Comparison of ENCODE assay signal across 35 mouse cellular contexts in genomic region chr10:108310195-108310594, GRCm38 (mm10).
"Had no signal": no experiment of that assay in that cellular context is flagged by ENCODE, and none has a peak within 500 bp of the region (broad histone marks: within the 10 kb centered on the region; RNA-seq: fewer than 3 reads in every experiment).

No protein-coding gene starts in this region.

- H3K4me1 ChIP-seq: heart, embryonic 12.5 days; heart, embryonic 13.5 days; heart, embryonic 15.5 days; hindbrain, embryonic 10.5 days; hindbrain, embryonic 12.5 days; hindbrain, embryonic 13.5 days; hindbrain, embryonic 15.5 days; intestine, embryonic 15.5 days had no signal

- H3K4me3 ChIP-seq: heart, embryonic 12.5 days; heart, embryonic 13.5 days; heart, embryonic 15.5 days; hindbrain, embryonic 10.5 days; hindbrain, embryonic 12.5 days; hindbrain, embryonic 13.5 days; hindbrain, embryonic 15.5 days; intestine, embryonic 15.5 days; kidney, embryonic 15.5 days; layer of hippocampus, adult 2 months; left cerebral cortex, adult 2 months had no signal

- ATAC-seq: hindbrain, embryonic 16.5 days; hindbrain, postnatal 0 days; inflammation-experienced regulatory T-cells, adult 6 months; intestine, embryonic 15.5 days; intestine, embryonic 16.5 days; intestine, postnatal 0 days had no signal

- H3K27ac ChIP-seq: heart, embryonic 13.5 days; heart, embryonic 15.5 days; hindbrain, embryonic 10.5 days; hindbrain, embryonic 12.5 days; hindbrain, embryonic 13.5 days; hindbrain, embryonic 14.5 days; hindbrain, embryonic 15.5 days; hindbrain, postnatal 0 days; intestine, embryonic 15.5 days; kidney, embryonic 15.5 days; kidney, postnatal 0 days; layer of hippocampus, adult 2 months; left cerebral cortex, adult 2 months had no signal

- H3K9me3 ChIP-seq: heart, embryonic 12.5 days; heart, embryonic 13.5 days; heart, embryonic 15.5 days; hindbrain, embryonic 10.5 days; hindbrain, embryonic 12.5 days; hindbrain, embryonic 13.5 days; hindbrain, embryonic 15.5 days; intestine, embryonic 15.5 days; kidney, embryonic 15.5 days had no signal

- H3K27me3 ChIP-seq: heart, embryonic 12.5 days; heart, embryonic 13.5 days; heart, embryonic 15.5 days; hindbrain, embryonic 12.5 days; hindbrain, embryonic 13.5 days; hindbrain, embryonic 15.5 days; intestine, embryonic 15.5 days; kidney, embryonic 15.5 days had no signal

- DNase-seq: heart, postnatal 10 days; heart, postnatal 14 days; heart, postnatal 36 days; heart, postnatal 4 days; kidney, adult 11 months; kidney, adult 18-20 months; kidney, adult 2 months; kidney, adult 8-10 months; kidney, adult 9 months; kidney, postnatal 10 days; kidney, postnatal 14 days; kidney, postnatal 25 days; kidney, postnatal 36 days; kidney, postnatal 4 days; layer of hippocampus, adult 9-11 months; layer of hippocampus, postnatal 36 days had no signal

- H3K4me2 ChIP-seq: heart, embryonic 11.5 days; heart, embryonic 12.5 days; heart, embryonic 13.5 days; heart, embryonic 15.5 days; hindbrain, embryonic 12.5 days; hindbrain, embryonic 13.5 days; hindbrain, embryonic 14.5 days; hindbrain, embryonic 15.5 days; intestine, embryonic 15.5 days; kidney, embryonic 15.5 days had no signal

- H3K9ac ChIP-seq: heart, embryonic 12.5 days; heart, embryonic 13.5 days; heart, embryonic 15.5 days; hindbrain, embryonic 12.5 days; hindbrain, embryonic 13.5 days; hindbrain, embryonic 14.5 days; hindbrain, embryonic 15.5 days; intestine, embryonic 15.5 days; kidney, embryonic 15.5 days had no signal

- H3K36me3 ChIP-seq: heart, embryonic 12.5 days; heart, embryonic 13.5 days; heart, embryonic 15.5 days; hindbrain, embryonic 10.5 days; hindbrain, embryonic 12.5 days; hindbrain, embryonic 13.5 days; hindbrain, embryonic 15.5 days; intestine, embryonic 15.5 days; kidney, embryonic 15.5 days had no signal
